Mouse (Mus musculus): ENCODE results near the gene Chd1l. TPM values are rescaled to one million over a fixed set of nuclear protein-coding genes. Genes with fewer than 3 reads are reported as not detected.

Gene Chd1l
- total RNA-seq (2023): 10 to 100 TPM; 13.3 to 14.6 TPM

DNA sequence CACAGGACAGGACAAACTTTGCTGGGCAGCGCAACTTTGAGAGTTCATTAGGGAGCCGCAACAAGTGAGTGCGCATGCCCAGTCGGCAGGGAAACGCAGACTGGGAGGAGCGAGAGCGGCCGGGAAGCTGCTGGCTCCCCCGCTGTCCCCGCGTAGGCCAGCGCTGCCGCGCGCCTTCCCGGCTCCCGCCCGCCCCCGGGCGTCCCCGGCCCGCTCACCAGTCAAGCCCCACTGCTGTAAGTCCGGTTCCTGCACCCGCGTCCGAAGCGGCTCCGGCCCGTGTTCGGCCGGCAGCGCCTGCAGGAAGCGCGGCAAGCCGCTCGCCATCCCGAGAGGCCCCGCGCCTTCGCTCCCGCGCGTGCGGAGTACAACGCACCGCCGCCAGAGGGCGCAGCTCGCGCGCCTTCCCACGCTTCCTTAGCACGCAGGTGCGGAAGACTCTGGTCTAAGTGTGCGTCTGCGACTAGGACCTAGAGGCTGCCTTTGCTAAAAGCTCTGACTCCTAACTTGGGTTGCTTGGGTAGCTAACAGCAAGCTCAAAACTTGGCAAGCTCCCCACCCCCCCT, at the start of gene Chd1l:
TSS of gene Chd1l (minus strand) at position 359 of the 566 bp plus-strand sequence.

DNA sequence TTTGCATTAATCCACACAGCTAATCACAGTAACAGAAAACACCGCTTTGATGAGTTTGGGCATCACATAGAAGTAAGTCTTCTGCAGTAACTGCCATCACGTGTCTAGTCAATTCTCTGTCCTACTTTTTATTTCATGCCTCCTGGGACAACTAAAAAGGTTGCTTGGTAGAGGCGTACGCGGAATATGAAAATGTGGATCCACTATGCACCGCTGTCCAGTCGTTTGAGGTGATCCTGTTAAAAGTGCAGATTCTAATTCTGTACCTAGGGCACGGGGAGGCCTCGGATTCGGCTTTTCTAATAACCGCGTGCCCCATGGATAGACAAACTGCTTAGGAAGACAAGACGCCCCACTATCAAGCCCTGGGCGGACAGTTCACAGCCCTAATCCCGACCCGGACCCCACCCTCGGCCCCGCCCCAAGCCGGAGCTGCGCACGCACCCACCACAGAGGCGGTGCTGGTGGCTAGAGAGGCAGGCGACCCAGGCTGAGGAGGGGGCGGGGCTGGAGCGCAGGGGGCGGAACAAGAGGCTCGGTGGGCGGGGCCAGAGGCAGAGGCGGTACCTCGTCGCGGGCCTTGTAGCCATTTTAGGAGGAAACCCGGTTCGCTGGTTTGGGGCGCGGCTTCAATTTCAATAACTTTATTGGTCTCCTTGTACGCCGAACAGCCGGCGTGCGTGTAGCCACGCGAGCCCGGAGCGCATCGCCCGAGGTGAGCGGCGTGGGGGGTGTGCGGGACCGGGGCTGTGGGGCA, 47.8 kb upstream of the Chd1l start, which contains the start of gene Prkab2:
TSS of gene Prkab2 (plus strand) at position 539 of the 757 bp plus-strand sequence.

DNA sequence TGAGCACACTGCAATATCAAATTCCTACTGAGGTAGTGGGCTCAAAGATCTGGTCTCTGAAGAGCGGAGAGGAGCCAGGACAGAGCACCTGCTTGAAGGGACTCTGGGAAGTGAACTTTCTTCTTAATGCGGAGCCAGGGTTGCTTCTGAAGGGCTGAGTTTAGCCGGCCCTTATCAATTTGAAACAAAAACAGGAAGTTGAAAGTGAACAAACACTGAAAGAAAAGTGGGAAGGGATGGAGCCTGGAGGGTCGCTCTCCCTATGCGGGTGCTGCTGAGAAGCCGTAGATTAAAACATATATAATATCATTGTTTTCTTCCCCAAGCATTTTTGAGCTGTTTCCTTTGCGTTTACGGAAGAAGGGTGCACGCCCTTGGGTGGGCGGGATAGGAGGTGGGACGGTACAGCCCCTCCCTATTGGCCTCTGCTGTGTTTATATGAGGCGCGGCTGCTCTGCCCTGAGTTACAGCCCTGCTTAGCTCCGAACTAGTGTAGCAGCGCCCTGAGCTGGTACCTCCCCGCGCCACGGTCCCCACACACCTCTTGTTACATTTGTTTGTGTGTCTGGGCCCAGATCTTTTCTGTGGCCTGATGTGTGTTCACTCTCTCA, 18.5 kb upstream of the Chd1l start, which contains the start of gene Fmo5:
TSS of gene Fmo5 (plus strand) at position 414 of the 611 bp plus-strand sequence.

Other genes with a start within 250 kb of the Chd1l start
- gene Olfr1402, start 188.2 kb downstream of the Chd1l start, total RNA-seq (2023): not detected
- gene Fmo5, start 18.6 kb upstream of the Chd1l start, total RNA-seq (2023): 10 to 100 TPM; 54.0 to 54.1 TPM
- 10 to 100 TPM in 1 of 2 experiments, 1 to 10 TPM in 1; 9.1 to 10.2 TPM for gene Prkab2, start 48.0 kb upstream of the Chd1l start, total RNA-seq (2023)
- gene Gm17651, start 64.5 kb upstream of the Chd1l start, total RNA-seq (2023): not detected